Mouse (Mus musculus) embryonic facial prominence, embryonic 14.5 days (tissue): ENCODE measurements around the gene Adnp. TPM values are rescaled to one million over a fixed set of nuclear protein-coding genes. Genes with fewer than 3 reads are reported as not detected.

Experiments
- ATAC-seq: fragments of 200-750 bp; cut with Nextera tagmentation; 2 replicates; pipeline ENCODE4 v1.8.0; 2017; ENCODE audit warnings: low read depth, moderate number of reproducible peaks, moderate TSS enrichment
- DNase-seq: peaks from one replicate; pipeline ENCODE4 v3.0.0-alpha.2; 2015; ENCODE audit warnings: low spot score
- H3K27ac ChIP-seq: fragments of 300-500 bp; sonication (generic); replicated peaks from 2 replicates; pipeline ENCODE4 v1.5.1; 2014; ENCODE audit warnings: low read depth, mild to moderate bottlenecking, low read length, moderate library complexity
- H3K27me3 ChIP-seq: fragments of 300-500 bp; sonication (generic); replicated peaks from 2 replicates; pipeline ENCODE4 v1.6.1; 2014; ENCODE audit warnings: low read length; ENCODE audit not compliant: control insufficient read depth, insufficient read depth
- H3K36me3 ChIP-seq: fragments of 300-500 bp; sonication (generic); 2 replicates; pipeline ENCODE4 v1.6.1; 2014; ENCODE audit warnings: low read length, mixed read lengths; ENCODE audit not compliant: control insufficient read depth, insufficient read depth
- H3K4me1 ChIP-seq: fragments of 300-500 bp; sonication (generic); 2 replicates; pipeline ENCODE4 v1.6.1; 2014; ENCODE audit warnings: antibody characterized with exemption, low read length; ENCODE audit not compliant: control insufficient read depth, insufficient read depth
- H3K4me2 ChIP-seq: fragments of 300-500 bp; sonication (generic); 2 replicates; pipeline ENCODE4 v1.6.1; 2014; ENCODE audit warnings: low read depth, mild to moderate bottlenecking, low read length, moderate library complexity, mixed read lengths
- H3K4me3 ChIP-seq: fragments of 300-500 bp; sonication (generic); 2 replicates; pipeline ENCODE4 v1.5.1; 2014; ENCODE audit warnings: low read depth, mild to moderate bottlenecking, low read length
- H3K9ac ChIP-seq: fragments of 300-500 bp; sonication (generic); 2 replicates; pipeline ENCODE4 v1.6.1; 2014; ENCODE audit warnings: low read depth, mild to moderate bottlenecking, low read length, moderate library complexity, mixed read lengths
- H3K9me3 ChIP-seq: fragments of 300-500 bp; sonication (generic); 2 replicates; pipeline ENCODE4 v1.6.1; 2016; ENCODE audit warnings: low read length; ENCODE audit not compliant: control insufficient read depth
- WGBS: fragments of 180-500 bp; shearing (Covaris S2); extraction: QIAGEN DNeasy Blood & Tissue Kit; methylation state at CpG from one replicate; pipeline ENCODE4 v1.1.7; 2014; 5-methylcytosine and 5-hydroxymethylcytosine counted together
- polyA plus RNA-seq: library from polyadenylated mRNA; unstranded; fragments of >200 nt; fragmentation: Nextera tagmentation; extraction: Ambion mirVana; gene quantifications from 2 replicates; pipeline ENCODE4 v1.2.1, GENCODE M21; 2014

The Adnp gene
- polyA plus RNA-seq, 1 experiment from 2014 or later = 2.5 TPM

DNA sequence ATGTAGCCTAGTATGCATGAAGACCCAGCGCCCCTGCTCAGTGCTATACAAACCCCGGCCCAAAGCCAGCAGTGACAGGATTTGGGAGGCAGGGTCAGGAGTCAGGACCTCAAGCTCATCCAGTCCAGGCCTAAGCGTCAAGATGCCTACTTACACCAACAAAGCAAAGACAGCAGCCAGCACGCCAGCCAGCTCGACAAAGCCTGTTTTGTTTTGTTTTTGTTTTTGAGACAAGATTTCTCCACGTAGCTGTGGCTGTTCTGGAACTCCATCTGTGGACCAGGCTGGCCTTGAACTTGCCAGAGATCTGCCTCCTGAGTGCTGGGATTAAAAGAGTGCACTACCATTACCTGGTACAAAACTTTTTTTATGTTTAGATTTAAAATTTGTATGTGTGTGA, 16.4 kb upstream of the Adnp start:
- no peak for DNase-seq
- ATAC-seq = no peak
- H3K4me1 ChIP-seq = 0 out of 2 replicates have a peak, but pooled peaks cover under 1% of the 10 kb centered on the region
- no peak overlapping the region for H3K4me2 ChIP-seq
- H3K9me3 ChIP-seq = no peaks in the 10 kb centered on the region
- H3K36me3 ChIP-seq = peaks cover 78% of the 10 kb centered on the region
- no peak overlapping the region for H3K4me3 ChIP-seq
- no peaks in the 10 kb centered on the region for H3K27me3 ChIP-seq
- WGBS = 90% methylated on average over 6 of the region's 6 CpGs
- H3K27ac ChIP-seq = no peak overlapping the region
- H3K9ac ChIP-seq = no peak overlapping the region

DNA sequence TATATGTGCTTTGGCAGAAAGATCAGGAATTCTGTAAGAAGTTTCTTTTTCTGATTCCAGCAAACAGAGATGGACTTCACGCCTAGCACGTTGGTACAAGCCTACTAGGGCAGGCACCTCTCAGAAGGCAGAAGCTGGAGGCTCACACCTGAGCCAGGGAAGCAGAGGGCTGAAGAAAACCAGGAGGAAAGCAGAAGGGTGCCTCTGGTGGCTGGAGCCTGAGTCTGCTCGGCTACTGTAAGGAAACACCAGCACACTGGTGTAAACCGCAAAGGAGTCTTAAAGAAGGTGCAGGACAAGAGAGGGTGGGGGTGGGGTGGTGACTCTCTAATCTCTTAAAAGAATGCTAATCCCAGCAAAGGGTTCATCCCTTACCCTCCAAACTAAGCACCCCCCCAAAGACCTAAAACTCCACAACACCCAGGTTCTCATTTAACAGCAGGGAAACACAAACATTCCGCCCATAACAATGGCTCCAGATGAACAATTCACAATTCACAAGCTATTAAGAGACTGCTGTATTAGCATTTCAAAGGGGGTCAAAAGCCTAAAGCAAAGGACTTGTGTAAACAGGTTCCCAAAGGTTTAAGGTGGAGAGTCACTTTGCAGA, 7.0 kb upstream of the Adnp start:
- peaks cover 88% of the 10 kb centered on the region for H3K36me3 ChIP-seq
- no peaks in the 10 kb centered on the region for H3K27me3 ChIP-seq
- no peak overlapping the region for H3K4me3 ChIP-seq
- no peaks in the 10 kb centered on the region for H3K9me3 ChIP-seq
- H3K4me1 ChIP-seq = no peaks in the 10 kb centered on the region
- H3K9ac ChIP-seq = no peak overlapping the region
- no peak overlapping the region for H3K27ac ChIP-seq
- WGBS = 49% methylated on average over 5 of the region's 5 CpGs
- ATAC-seq (no peak), DNase-seq (no peak)
- no peak overlapping the region for H3K4me2 ChIP-seq

DNA sequence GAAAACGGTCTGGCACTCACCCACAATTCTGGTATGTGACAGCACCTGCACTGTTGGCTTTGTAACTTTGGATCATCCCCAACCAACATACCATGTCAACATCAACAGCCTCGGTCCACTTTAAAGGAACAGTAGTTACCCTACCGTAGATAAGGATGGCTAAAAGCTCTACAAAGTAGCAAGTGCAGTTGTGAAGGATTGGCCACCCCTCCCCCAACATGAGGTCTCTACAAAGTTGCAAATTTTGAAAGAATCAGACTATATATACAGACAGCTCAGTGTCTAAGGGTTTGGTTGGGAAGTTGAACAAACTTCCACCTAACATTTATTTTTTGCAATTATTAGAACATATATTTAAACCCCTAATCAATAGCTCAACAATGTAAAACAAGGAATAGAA, 971 bp upstream of the Adnp start:
- Histone ChIP-seq H3K4me2 (peak overlapping the region; percentile 59), H3K9ac (peak overlapping the region; percentile 38; the same call in 1 of the 2 replicates), H3K27me3 (no peaks in the 10 kb centered on the region), H3K4me3 (no peak overlapping the region), H3K36me3 (peaks cover 63% of the 10 kb centered on the region), H3K27ac (peak overlapping the region; percentile 99), H3K4me1 (peaks cover 11% of the 10 kb centered on the region), H3K9me3 (peaks cover 4% of the 10 kb centered on the region; the same call in 1 of the 2 replicates)
- 90% methylated on average over 3 of the region's 3 CpGs for whole genome bisulfite sequencing
- ATAC-seq = no peak
- no peak for DNase-seq

DNA sequence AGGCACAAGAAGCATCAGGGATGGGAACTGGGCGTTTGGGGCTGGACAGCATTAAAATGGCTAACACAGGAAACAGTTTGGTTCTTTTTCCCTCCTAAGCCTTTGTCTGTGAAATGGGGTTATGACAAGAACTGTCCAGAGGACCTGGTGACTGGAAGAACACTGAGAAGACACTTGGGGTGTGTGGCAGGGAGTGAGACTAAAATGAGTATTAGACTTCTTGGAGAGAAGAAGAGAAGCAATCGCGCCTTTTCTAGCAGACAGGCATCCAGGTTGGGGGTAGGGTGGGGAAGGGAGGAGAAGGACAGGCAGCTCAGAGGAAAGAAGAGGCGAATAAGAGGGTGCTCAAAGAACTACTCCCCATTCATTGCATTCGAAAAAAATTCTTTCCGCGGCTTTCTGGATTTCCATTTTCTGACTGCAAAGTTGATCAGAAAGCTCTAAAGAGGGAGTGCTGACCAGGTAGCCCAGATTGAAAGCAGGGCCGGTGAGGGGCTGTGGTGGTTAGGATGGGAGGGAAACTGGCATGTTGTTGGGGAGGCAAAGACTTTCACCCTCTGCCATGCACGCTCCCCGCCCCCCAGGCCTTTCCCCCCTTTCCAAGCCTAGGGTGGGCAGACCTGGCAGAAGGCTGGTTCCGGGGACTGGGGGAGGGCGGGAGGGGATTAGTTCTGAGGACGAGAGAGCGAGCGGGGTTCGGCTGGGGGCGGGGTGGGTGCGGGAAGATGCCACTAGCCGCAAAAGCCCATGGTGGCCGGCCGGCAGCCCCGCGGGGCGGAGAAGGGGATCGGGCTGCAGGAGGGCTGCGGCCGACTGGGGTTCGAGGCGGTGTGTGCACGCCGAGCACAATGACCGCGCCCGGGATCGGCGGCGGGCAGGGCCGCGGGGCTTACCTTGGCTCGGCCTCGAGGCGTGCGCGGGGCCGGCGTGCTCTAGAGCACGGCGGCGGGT, 956 bp downstream of the Adnp start:
- Histone ChIP-seq H3K27me3 (no peaks in the 10 kb centered on the region), H3K4me1 (peaks cover 16% of the 10 kb centered on the region), H3K9me3 (peaks cover 4% of the 10 kb centered on the region; the same call in 1 of the 2 replicates), H3K9ac (peak overlapping the region; percentile 100), H3K27ac (peak overlapping the region; percentile 99), H3K36me3 (peaks cover 44% of the 10 kb centered on the region), H3K4me3 (peak overlapping the region; percentile 97), H3K4me2 (peak overlapping the region; percentile 59)
- WGBS = 0% methylated on average over 31 of the region's 49 CpGs
- ATAC-seq = peak; percentile 8; the same call in 1 of the 2 replicates
- DNase-seq = peak; percentile 23

DNA sequence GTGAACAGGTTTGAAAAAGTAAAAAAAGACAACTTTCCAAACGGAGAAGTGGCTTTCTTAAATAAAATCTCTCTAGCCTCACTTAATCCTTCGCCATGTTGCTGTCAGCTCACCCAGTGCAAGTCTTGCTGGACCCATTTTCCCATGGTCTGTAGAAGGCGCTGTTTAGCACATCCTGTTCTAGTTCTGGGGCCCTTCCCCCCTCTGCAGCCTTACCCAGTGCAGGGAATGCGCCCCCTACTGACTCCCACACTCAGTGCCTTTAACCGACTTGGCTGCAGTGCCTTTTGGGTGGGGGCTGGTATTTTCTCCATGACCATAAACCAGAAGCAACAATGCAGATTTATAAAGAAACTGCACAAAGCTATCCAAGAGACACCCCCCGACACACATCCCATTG, 1.6 kb downstream of the Adnp start:
- peaks cover 37% of the 10 kb centered on the region for H3K36me3 ChIP-seq

DNA sequence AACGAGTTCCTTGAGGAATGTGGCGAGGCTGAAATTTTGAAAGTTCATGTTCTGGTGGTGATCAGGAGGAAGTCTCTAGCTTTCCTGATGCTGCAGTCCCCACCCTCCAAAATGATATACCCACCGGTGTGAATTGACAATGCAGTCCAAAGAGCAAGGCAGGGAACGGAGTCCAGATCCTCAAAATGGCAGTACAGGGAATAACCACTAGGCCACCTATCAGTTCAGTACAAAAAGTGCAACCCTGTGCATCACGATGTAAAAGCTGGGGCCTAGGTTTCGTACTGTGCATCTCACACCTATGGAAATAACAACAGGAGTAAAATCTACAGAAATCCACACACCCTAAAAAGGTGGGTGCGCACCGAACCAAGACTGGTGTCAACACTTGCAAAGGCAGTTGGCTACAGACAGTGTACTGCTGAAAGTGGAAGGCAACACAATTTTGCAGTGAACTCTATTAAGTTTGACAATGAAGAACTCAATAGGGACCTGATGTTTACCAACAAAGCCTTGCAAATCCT, 2.4 kb downstream of the Adnp start:
- 78% methylated on average over 8 of the region's 8 CpGs for WGBS
- Histone ChIP-seq H3K9ac (peak overlapping the region; percentile 100; the same call in 1 of the 2 replicates), H3K9me3 (peaks cover 4% of the 10 kb centered on the region; the same call in 1 of the 2 replicates), H3K4me1 (peaks cover 26% of the 10 kb centered on the region), H3K36me3 (peaks cover 32% of the 10 kb centered on the region), H3K4me3 (peak overlapping the region; percentile 97), H3K27me3 (no peaks in the 10 kb centered on the region), H3K27ac (no peak overlapping the region), H3K4me2 (peak overlapping the region; percentile 59)
- no peak for DNase-seq
- no peak for ATAC-seq

More for the DNA sequence above, 1.6 kb downstream of the Adnp start:
- peak; percentile 95 for DNase-seq
- Histone ChIP-seq H3K9me3 (peaks cover 4% of the 10 kb centered on the region; the same call in 1 of the 2 replicates), H3K4me2 (peak overlapping the region; percentile 59), H3K9ac (peak overlapping the region; percentile 100), H3K4me1 (peaks cover 23% of the 10 kb centered on the region), H3K4me3 (peak overlapping the region; percentile 97), H3K27me3 (no peaks in the 10 kb centered on the region), H3K27ac (peak overlapping the region; percentile 99)
- 6% methylated on average over 6 of the region's 6 CpGs for WGBS
- peak; percentile 47; the same call in 1 of the 2 replicates for ATAC-seq

DNA sequence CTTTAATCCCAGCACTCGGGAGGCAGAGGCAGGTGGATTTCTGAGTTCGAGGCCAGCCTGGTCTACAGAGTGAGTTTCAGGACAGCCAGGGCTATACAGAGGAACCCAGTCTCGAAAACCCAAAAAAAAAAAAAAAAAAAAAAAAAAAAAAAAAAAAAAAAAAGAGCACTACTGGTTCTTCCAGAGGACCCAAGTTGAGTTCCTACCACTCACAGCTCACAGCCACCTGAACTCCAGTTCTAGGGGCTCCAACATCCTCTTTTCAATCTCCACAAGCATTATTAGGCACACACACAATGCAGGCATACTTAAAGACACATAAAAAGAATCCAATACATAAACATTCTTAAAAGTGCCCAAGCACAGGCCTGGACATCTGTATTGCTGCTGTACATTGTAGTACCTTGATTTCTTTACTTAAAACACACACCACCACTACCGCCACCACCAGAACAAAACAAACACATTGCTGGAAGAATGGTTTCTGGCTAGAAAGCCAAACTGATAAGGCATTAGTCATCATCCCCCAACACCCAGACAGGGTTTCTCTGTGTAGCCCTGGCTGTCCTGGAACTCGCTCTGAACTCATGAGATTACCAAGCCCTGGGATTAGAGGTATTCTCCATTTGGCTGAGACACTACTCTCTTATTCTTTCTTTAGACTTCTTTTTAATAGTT, 6.8 kb downstream of the Adnp start:
- Histone ChIP-seq H3K4me2 (no peak overlapping the region), H3K27ac (no peak overlapping the region), H3K4me3 (no peak overlapping the region), H3K4me1 (peaks cover 48% of the 10 kb centered on the region), H3K36me3 (peaks cover 31% of the 10 kb centered on the region), H3K27me3 (no peaks in the 10 kb centered on the region), H3K9me3 (peaks cover 4% of the 10 kb centered on the region; the same call in 1 of the 2 replicates), H3K9ac (no peak overlapping the region)
- no peak for DNase-seq
- no peak for ATAC-seq
- WGBS = 83% methylated on average over 4 of the region's 5 CpGs

DNA sequence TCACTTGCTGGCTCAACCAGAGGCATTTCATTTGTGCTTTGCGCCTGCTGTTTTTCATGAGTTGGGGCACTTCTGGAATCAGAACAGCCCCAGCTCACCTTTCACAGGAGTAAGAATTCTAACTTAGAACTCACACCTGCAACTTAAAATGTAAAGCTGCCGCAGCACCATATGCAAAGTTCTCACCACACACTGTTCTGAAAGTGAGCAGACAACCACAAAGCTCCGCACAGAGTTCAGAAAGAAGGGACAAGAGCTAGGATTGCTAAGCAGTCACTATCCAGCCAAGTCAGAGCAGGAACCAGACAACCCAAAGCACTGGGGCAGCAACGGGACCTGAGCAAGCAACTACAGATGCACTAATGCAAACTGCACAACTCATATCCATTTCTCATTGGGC, 7.4 kb downstream of the Adnp start:
- 82% methylated on average over 4 of the region's 4 CpGs for WGBS
- H3K4me3 ChIP-seq = no peak overlapping the region
- ATAC-seq (no peak), DNase-seq (no peak)
- H3K4me2 ChIP-seq = no peak overlapping the region
- peaks cover 43% of the 10 kb centered on the region for H3K4me1 ChIP-seq
- H3K9ac ChIP-seq = no peak overlapping the region
- peaks cover 31% of the 10 kb centered on the region for H3K36me3 ChIP-seq
- peaks cover 4% of the 10 kb centered on the region; the same call in 1 of the 2 replicates for H3K9me3 ChIP-seq
- no peaks in the 10 kb centered on the region for H3K27me3 ChIP-seq
- no peak overlapping the region for H3K27ac ChIP-seq
